Mouse (Mus musculus) hindbrain, embryonic 14.5 days (tissue): ENCODE measurements at regions not wholly inside any gene's neighbourhood (a gene's known extent, or its start where the extent isn't known, plus 50 kb on each side); places are given as distances from the start of the nearest gene placed in this dataset.

ENCODE experiments used
- ATAC-seq: fragments of 200-750 bp; cut with Nextera tagmentation; 2 replicates; pipeline ENCODE4 v1.8.0; 2017; ENCODE audit warnings: moderate number of reproducible peaks, mild to moderate bottlenecking, moderate TSS enrichment, moderate library complexity; ENCODE audit not compliant: low FRiP score
- DNase-seq: peaks from one replicate; pipeline ENCODE4 v3.0.0-alpha.2; 2015; ENCODE audit warnings: low spot score
- H3K27ac ChIP-seq: fragments of 300-500 bp; sonication (generic); 2 replicates; pipeline ENCODE4 v1.5.1; 2014; ENCODE audit warnings: mild to moderate bottlenecking, moderate library complexity
- H3K27me3 ChIP-seq: fragments of 300-500 bp; sonication (generic); 2 replicates; pipeline ENCODE4 v1.6.1; 2014; ENCODE audit warnings: mild to moderate bottlenecking, low read length, mixed read lengths; ENCODE audit not compliant: control insufficient read depth, insufficient read depth
- H3K36me3 ChIP-seq: fragments of 300-500 bp; sonication (generic); replicated peaks from 2 replicates; pipeline ENCODE4 v1.6.1; 2014; ENCODE audit not compliant: control insufficient read depth, insufficient read depth
- H3K4me1 ChIP-seq: fragments of 300-500 bp; sonication (generic); replicated peaks from 2 replicates; pipeline ENCODE4 v1.6.1; 2014; ENCODE audit warnings: antibody characterized with exemption, low read length, mixed read lengths; ENCODE audit not compliant: control insufficient read depth, insufficient read depth
- H3K4me2 ChIP-seq: fragments of 300-500 bp; sonication (generic); replicated peaks from 2 replicates; pipeline ENCODE4 v1.6.1; 2014; ENCODE audit warnings: mild to moderate bottlenecking, moderate library complexity
- H3K4me3 ChIP-seq: fragments of 300-500 bp; sonication (generic); replicated peaks from 2 replicates; pipeline ENCODE4 v1.5.1; 2014; ENCODE audit warnings: mild to moderate bottlenecking, low read length
- H3K9ac ChIP-seq: fragments of 300-500 bp; sonication (generic); 2 replicates; pipeline ENCODE4 v1.6.1; 2014
- H3K9me3 ChIP-seq: fragments of 300-500 bp; sonication (generic); 2 replicates; pipeline ENCODE4 v1.6.1; 2016; ENCODE audit warnings: low read length; ENCODE audit not compliant: control insufficient read depth
- WGBS: fragments of 180-500 bp; shearing (Covaris S2); extraction: QIAGEN DNeasy Blood & Tissue Kit; methylation state at CpG from one replicate; pipeline ENCODE4 v1.1.7; 2014; 5-methylcytosine and 5-hydroxymethylcytosine counted together

DNA sequence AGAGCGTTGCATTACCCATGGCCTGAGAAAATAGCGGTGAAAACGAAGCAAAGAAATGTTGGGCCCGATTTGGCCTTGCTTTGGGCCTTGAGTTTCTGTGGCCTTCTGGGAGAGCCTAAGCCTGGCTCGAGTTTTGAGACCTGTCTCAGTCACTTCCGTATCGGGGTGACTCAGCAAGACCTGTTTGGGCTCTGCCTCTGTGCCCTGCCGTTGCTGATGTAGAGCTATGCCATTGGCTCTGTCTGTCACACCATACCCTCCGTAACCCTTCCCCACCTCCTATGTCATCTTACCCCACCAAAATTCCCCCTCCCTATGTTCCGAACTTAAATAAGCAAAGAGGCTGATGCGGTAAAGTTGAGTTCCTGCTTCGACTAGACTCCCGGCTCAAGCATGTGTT is 123.4 kb upstream of the AI593442 start:
- Histone ChIP-seq H3K4me2 (no peak overlapping the region), H3K4me1 (no peaks in the 10 kb centered on the region), H3K27ac (no peak overlapping the region), H3K36me3 (no peaks in the 10 kb centered on the region), H3K4me3 (no peak overlapping the region), H3K9ac (no peak overlapping the region), H3K27me3 (no peaks in the 10 kb centered on the region), H3K9me3 (no peaks in the 10 kb centered on the region)
- DNase-seq (no peak), ATAC-seq (no peak)
- 94% methylated on average over 13 of the region's 13 CpGs for WGBS

DNA sequence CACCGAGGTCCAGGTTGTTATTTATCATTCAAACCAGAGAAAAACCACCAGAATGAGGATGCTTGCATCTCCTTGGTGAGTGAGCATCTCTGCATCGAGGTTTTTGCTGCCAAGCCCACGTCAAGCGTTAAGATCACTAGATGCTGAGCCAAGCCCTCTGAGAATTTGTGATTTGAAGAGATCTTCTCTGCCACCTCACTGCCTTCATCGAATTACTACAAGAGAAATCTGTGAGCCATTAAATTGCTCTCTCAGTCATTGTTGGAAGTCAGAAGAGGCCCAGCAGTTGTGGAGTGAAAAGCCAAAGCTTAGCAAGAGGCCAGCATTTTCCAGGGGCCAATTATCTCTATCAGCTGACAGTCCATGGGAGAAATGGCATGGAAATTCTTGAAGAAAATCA is 122.2 kb upstream of the AI593442 start:
- Histone ChIP-seq H3K9me3 (no peaks in the 10 kb centered on the region), H3K27ac (no peak overlapping the region), H3K9ac (no peak overlapping the region), H3K27me3 (no peaks in the 10 kb centered on the region), H3K4me3 (no peak overlapping the region), H3K36me3 (no peaks in the 10 kb centered on the region), H3K4me2 (no peak overlapping the region), H3K4me1 (no peaks in the 10 kb centered on the region)
- ATAC-seq (no peak), DNase-seq (no peak)
- WGBS, result 79% methylated on average over 5 of the region's 5 CpGs

DNA sequence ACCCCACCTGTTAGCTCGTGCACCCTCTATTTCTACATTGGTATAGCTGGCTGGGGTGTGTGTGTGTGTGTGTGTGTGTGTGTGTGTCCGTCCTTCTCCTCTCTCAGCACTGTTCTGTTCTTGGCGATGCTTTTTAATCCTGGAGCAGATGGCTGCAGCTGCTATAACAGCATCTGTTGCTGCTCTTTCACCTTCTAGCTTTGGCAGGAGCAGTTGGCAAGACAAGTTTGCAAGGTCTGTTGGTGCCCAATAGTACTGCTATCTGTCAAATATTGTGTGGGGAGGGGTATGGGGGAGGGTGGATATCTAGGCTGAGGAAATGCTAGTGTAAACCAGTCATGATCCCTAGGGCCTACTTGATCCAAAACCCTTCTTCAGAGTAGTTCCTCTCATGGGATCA is 120.9 kb upstream of the AI593442 start:
- H3K27ac ChIP-seq, result no peak overlapping the region
- no peaks in the 10 kb centered on the region for H3K27me3 ChIP-seq
- WGBS, result 85% methylated on average over 3 of the region's 3 CpGs
- H3K9ac ChIP-seq, result no peak overlapping the region
- H3K4me2 ChIP-seq, result no peak overlapping the region
- H3K4me3 ChIP-seq, result no peak overlapping the region
- no peaks in the 10 kb centered on the region for H3K9me3 ChIP-seq
- no peaks in the 10 kb centered on the region for H3K4me1 ChIP-seq
- DNase-seq (no peak), ATAC-seq (no peak)
- H3K36me3 ChIP-seq, result no peaks in the 10 kb centered on the region

DNA sequence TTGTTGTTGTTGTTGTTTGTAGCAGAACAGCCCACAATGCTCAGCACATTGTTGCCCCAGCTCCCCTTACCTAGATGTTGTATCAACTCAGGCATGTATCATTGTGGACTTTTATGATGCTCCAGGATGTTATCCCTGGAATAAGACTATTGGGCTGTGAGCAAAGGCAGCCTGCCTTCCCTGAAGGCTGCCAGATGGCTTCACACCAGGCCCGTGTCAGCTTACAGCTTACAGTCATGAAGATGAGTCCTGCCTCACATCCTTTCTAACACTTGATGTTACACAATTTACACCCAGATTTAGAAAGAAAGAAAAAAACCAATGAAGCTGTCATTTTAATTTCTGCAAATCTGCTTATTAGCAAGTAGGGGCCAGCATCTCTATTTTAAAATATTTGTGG is 113.0 kb upstream of the AI593442 start:
- H3K27ac ChIP-seq, result no peak overlapping the region
- H3K4me3 ChIP-seq, result no peak overlapping the region
- ATAC-seq, result no peak
- H3K9me3 ChIP-seq, result no peaks in the 10 kb centered on the region
- no peak overlapping the region for H3K9ac ChIP-seq
- no peaks in the 10 kb centered on the region for H3K27me3 ChIP-seq
- no peaks in the 10 kb centered on the region for H3K36me3 ChIP-seq
- no peak overlapping the region for H3K4me2 ChIP-seq
- DNase-seq, result no peak
- H3K4me1 ChIP-seq, result no peaks in the 10 kb centered on the region
- WGBS, result 71% methylated on average over 1 of the region's 1 CpGs

DNA sequence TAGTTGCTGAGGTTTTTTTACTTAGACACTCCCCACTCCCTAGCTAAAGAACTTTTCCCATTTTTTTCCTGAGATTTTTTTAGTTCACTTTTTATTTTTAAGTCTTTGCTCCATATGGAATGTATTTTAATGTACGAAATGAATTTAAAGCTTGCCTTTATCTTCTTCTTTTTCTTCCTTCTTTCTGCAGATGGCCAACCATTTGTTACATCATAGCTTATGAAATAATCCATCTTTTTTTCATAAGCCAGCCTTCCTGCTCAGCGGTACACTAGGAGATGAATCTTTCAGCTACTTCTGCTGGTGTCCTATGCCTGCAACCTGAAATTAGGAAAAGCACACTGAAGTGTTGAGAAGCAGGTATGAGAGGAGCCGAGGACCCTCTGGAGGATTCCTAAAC is 102.9 kb upstream of the AI593442 start:
- Histone ChIP-seq H3K9ac (no peak overlapping the region), H3K9me3 (no peaks in the 10 kb centered on the region), H3K4me2 (no peak overlapping the region), H3K36me3 (no peaks in the 10 kb centered on the region), H3K27me3 (no peaks in the 10 kb centered on the region), H3K4me1 (no peaks in the 10 kb centered on the region), H3K4me3 (no peak overlapping the region), H3K27ac (no peak overlapping the region)
- no peak for DNase-seq
- no peak for ATAC-seq
- WGBS, result 92% methylated on average over 3 of the region's 3 CpGs

DNA sequence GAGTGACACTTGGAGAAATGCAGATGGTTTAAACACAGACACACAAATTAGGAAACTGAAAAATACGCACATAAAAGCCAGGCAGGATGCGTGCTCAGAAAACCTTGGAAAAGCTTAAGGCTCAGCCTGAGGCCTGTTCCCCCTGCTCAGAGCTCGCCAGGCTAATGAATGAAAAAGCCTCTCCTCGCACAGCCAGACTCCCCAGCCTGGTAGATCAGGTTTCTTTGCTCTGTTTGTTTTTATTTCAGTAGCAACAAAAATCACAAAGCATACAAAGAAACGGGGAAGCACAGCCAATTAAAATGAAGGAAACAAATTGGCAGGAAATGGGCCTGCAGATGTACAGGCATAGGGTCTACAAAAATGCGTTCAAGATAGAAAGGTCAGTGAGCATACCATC is 97.0 kb upstream of the AI593442 start:
- Histone ChIP-seq H3K36me3 (no peaks in the 10 kb centered on the region), H3K9me3 (no peaks in the 10 kb centered on the region), H3K27me3 (no peaks in the 10 kb centered on the region), H3K4me1 (no peaks in the 10 kb centered on the region), H3K4me2 (no peak overlapping the region), H3K4me3 (no peak overlapping the region), H3K9ac (no peak overlapping the region), H3K27ac (no peak overlapping the region)
- 24% methylated on average over 6 of the region's 6 CpGs for WGBS
- ATAC-seq, result no peak
- no peak for DNase-seq

DNA sequence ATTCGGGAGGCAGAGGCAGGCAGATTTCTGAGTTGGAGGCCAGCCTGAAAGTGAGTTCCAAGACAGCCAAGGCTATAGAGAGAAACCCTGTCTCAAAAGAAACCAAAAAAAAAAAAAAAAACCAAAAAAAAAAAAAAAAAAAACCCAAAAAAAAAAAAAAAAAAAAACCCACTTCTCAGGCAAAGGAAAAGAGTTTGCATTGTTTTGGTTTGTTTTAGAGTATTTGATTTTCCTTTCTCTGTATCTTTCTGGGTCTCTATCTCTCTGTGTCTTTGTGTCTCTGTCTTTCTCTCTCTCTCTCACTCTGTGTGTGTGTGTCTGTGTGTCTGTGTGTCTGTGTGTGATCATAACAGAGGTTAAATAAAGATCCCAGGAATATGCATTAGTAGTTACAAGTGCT is 95.7 kb upstream of the AI593442 start:
- Histone ChIP-seq H3K36me3 (no peaks in the 10 kb centered on the region), H3K27ac (no peak overlapping the region), H3K4me2 (no peak overlapping the region), H3K9me3 (no peaks in the 10 kb centered on the region), H3K9ac (no peak overlapping the region), H3K4me3 (no peak overlapping the region), H3K27me3 (no peaks in the 10 kb centered on the region), H3K4me1 (no peaks in the 10 kb centered on the region)
- 100% methylated on average over 1 of the region's 1 CpGs for WGBS
- ATAC-seq (no peak), DNase-seq (no peak)

DNA sequence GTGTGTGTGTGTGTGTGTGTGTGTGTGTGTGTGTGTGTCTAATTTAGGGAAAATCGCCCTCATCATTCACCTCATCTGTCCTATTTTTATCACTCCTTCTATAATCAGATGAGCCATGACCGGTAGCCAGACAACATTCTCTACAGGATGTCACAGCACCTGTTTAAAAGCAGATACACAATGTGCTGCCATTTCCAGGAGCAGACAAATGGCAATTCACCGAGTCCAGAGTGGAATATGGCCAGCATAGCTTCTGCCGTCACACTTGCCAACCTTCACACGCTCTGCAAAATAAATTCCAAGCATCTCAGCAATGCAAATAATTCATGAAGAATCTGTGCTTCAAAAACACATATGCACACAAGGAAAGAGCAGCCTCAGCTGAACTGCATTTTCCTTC is 88.5 kb upstream of the AI593442 start:
- Histone ChIP-seq H3K4me2 (no peak overlapping the region), H3K9ac (no peak overlapping the region), H3K4me1 (no peaks in the 10 kb centered on the region), H3K36me3 (no peaks in the 10 kb centered on the region), H3K4me3 (no peak overlapping the region), H3K27ac (no peak overlapping the region), H3K27me3 (no peaks in the 10 kb centered on the region), H3K9me3 (no peaks in the 10 kb centered on the region)
- DNase-seq (no peak), ATAC-seq (no peak)
- WGBS, result 76% methylated on average over 5 of the region's 5 CpGs

DNA sequence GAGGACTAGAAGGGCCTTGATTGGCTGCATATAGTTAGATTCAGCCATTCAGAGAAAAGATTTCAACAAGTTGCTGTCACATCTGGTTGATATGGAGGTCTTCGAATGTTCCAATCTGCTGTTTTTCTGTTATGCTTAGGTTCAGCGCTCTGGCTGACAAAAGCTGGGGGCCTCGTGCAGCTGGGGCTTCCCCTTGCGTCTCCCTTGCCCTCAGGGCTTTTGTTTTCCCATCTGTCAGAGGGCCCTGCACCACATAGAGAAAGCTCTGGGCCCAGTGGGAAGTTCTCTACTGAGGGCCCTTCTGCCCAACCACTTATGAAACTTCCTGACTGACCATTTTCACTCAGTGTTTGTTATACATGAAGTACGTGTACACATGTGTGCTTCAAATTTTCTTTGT is 86.2 kb upstream of the AI593442 start:
- 38% methylated on average over 5 of the region's 5 CpGs for WGBS
- H3K36me3 ChIP-seq, result no peaks in the 10 kb centered on the region

DNA sequence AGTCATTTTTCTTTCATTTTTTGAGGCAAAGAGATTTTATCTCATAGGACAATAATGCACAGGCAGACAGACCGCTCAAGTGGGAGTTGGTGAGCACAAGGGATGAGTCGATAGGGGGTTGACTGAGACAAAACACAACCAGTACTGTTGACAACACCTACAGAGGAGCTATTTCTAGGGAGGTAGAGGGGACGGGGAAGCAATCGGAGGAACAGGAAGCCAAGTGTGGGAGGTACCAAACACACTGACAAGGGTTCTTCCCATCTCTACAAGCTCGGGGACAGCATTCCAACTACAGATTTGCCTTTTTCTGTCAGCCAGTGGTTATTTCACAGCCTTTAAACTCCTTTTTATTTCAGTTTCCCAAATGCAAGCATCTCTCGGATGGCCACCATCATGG is 83.3 kb upstream of the AI593442 start:
- Histone ChIP-seq H3K4me1 (no peaks in the 10 kb centered on the region), H3K9me3 (no peaks in the 10 kb centered on the region), H3K4me2 (no peak overlapping the region), H3K4me3 (no peak overlapping the region), H3K27me3 (no peaks in the 10 kb centered on the region), H3K9ac (no peak overlapping the region), H3K36me3 (no peaks in the 10 kb centered on the region), H3K27ac (no peak overlapping the region)
- no peak for ATAC-seq
- 88% methylated on average over 6 of the region's 6 CpGs for WGBS
- DNase-seq, result no peak

More for the DNA sequence above, 86.2 kb upstream of the AI593442 start:
- H3K27me3 ChIP-seq, result no peaks in the 10 kb centered on the region
- H3K9ac ChIP-seq, result no peak overlapping the region
- ATAC-seq, result no peak
- no peak overlapping the region for H3K4me3 ChIP-seq
- H3K4me1 ChIP-seq, result no peaks in the 10 kb centered on the region
- H3K27ac ChIP-seq, result no peak overlapping the region
- no peak overlapping the region for H3K4me2 ChIP-seq
- no peaks in the 10 kb centered on the region for H3K9me3 ChIP-seq
- DNase-seq, result no peak
